ENCODE assay signal across 7 mouse cellular contexts in the genomic region with DNA sequence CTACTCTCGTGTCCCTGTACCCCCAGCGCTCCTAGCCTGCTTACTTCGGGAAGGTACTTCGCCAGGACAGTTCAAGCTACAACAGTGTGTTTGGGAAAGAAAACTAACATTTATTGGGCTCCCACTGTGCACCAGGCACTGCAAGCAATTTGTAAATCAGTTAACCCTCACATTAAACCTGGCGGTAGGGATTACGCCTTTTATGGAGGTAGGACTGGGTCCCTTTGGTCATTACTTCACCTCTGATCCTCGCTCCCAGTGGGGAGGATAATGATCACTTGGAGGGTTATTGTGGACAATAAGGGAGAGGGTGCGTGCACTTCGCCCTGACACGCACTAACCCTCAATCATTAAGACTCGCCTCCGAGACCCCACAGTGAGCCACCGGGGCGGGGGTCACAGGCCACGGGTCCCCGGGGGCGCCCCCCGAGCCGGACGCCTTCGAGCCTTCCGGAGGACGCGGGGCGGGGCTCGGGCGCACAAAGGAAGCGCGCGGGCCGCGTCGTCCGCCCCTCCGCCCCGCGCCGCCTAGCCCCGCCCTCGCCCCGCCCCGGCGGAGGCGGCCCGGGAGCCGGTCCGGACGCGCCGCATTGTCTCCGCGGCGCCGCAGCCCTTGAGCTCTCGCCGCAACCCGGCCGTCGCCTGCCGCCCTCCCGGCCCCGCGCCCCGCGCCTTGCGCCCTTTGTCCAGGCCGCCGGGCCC. TPM values are rescaled to one million over a fixed set of nuclear protein-coding genes. Genes with fewer than 3 reads are reported as not detected.
A peak's percentile ranks its signal among the peaks of the same experiment; 100 is the strongest.
DNase-seq lines count a peak whose midpoint lies in the region; ATAC-seq and TF ChIP-seq lines count a peak whose summit lies in the region.

No protein-coding gene starts in this region.

- TF ChIP-seq POLR2A in heart, adult 2 months (IDR thresholded peaks at IDR 0.05; ENCODE audit: insufficient read depth, low read depth, low read length) = peak; percentile 63
- TF ChIP-seq POLR2A in kidney, adult 2 months (IDR thresholded peaks at IDR 0.05; ENCODE audit: low read depth, low read length) = no peak

- peak; percentile 91 for DNase-seq in adrenal gland, postnatal 14 days
- peak; percentile 91 for DNase-seq in embryonic facial prominence, embryonic 11.5 days (ENCODE audit: low spot score)
- DNase-seq in heart, adult 2 months = peak; percentile 95
- DNase-seq in kidney, adult 2 months = peak; percentile 90
- peak; percentile 86 to 88 for DNase-seq in spleen, postnatal 36 days (ENCODE audit: low spot score in 2 of 2)

- peaks cover 2% of the 10 kb centered on the region; the same call in 1 of the 2 replicates for H3K79me2 ChIP-seq in heart, adult 2 months (replicated peaks; ENCODE audit: control insufficient read depth, insufficient read depth, low read length)

- H3K9me3 ChIP-seq in embryonic facial prominence, embryonic 11.5 days (replicated peaks; ENCODE audit: control insufficient read depth, low read length) = no peaks in the 10 kb centered on the region
- no peaks in the 10 kb centered on the region for H3K9me3 ChIP-seq in limb, embryonic 15.5 days
- no peaks in the 10 kb centered on the region for H3K9me3 ChIP-seq in midbrain, embryonic 16.5 days (replicated peaks; ENCODE audit: control insufficient read depth, low read length, poor library complexity, severe bottlenecking)

- H3K27me3 ChIP-seq in embryonic facial prominence, embryonic 11.5 days (ENCODE audit: control insufficient read depth, insufficient read depth, low read length) = no peaks in the 10 kb centered on the region
- no peaks in the 10 kb centered on the region for H3K27me3 ChIP-seq in heart, adult 2 months (ENCODE audit: control insufficient read depth, insufficient read depth, low read length)
- no peaks in the 10 kb centered on the region for H3K27me3 ChIP-seq in kidney, adult 2 months (replicated peaks; ENCODE audit: control insufficient read depth, insufficient read depth, low read length)
- H3K27me3 ChIP-seq in limb, embryonic 15.5 days = no peaks in the 10 kb centered on the region
- H3K27me3 ChIP-seq in midbrain, embryonic 16.5 days (ENCODE audit: control insufficient read depth, insufficient read depth, low read depth, low read length) = no peaks in the 10 kb centered on the region

- 0 out of 2 replicates have a peak, but pooled peaks have one; percentile 11 for TF ChIP-seq CTCF in heart, adult 2 months (IDR thresholded peaks at IDR 0.05)
- TF ChIP-seq CTCF in kidney, adult 2 months (conservative IDR thresholded peaks at IDR 0.05; ENCODE audit: insufficient read depth, insufficient read length, low read depth, low read length) = no peak

- H3K4me1 ChIP-seq in embryonic facial prominence, embryonic 11.5 days (ENCODE audit: control insufficient read depth, insufficient read depth, low read length) = no peaks in the 10 kb centered on the region; the same call in 1 of the 2 replicates
- peaks cover 13% of the 10 kb centered on the region for H3K4me1 ChIP-seq in heart, adult 2 months (ENCODE audit: control insufficient read depth, insufficient read depth, low read length)
- peaks cover 23% of the 10 kb centered on the region for H3K4me1 ChIP-seq in kidney, adult 2 months (ENCODE audit: control insufficient read depth, insufficient read depth, low read length)
- peaks cover 48% of the 10 kb centered on the region for H3K4me1 ChIP-seq in limb, embryonic 15.5 days
- H3K4me1 ChIP-seq in midbrain, embryonic 16.5 days (ENCODE audit: control insufficient read depth, insufficient read depth, low read length) = peaks cover 46% of the 10 kb centered on the region

- intact Hi-C loops in heart, adult 2 months (cut with DNase I) = loop anchor here (5.0 kb wide), 1 partner anchor 50 kb away; no protein-coding TSS in a partner anchor

- H3K4me2 ChIP-seq in embryonic facial prominence, embryonic 11.5 days (ENCODE audit: low read depth, low read length) = peak overlapping the region; percentile 72
- peak overlapping the region; percentile 60 for H3K4me2 ChIP-seq in limb, embryonic 15.5 days
- peak overlapping the region; percentile 97 for H3K4me2 ChIP-seq in midbrain, embryonic 16.5 days (ENCODE audit: low read length)

- peak overlapping the region; percentile 94 for H3K27ac ChIP-seq in embryonic facial prominence, embryonic 11.5 days (replicated peaks; ENCODE audit: low read depth, low read length)
- H3K27ac ChIP-seq in heart, adult 2 months = peak overlapping the region; percentile 90
- peak overlapping the region; percentile 83 for H3K27ac ChIP-seq in kidney, adult 2 months (ENCODE audit: insufficient read depth, low read depth, low read length)
- peak overlapping the region; percentile 91 for H3K27ac ChIP-seq in limb, embryonic 15.5 days
- peak overlapping the region; percentile 97 for H3K27ac ChIP-seq in midbrain, embryonic 16.5 days (ENCODE audit: low read length)

- no peaks in the 10 kb centered on the region for H3K36me3 ChIP-seq in embryonic facial prominence, embryonic 11.5 days (replicated peaks; ENCODE audit: control insufficient read depth, insufficient read depth, low read depth, low read length)
- peaks cover 6% of the 10 kb centered on the region for H3K36me3 ChIP-seq in heart, adult 2 months (ENCODE audit: control insufficient read depth, insufficient read depth, low read length)
- no peaks in the 10 kb centered on the region for H3K36me3 ChIP-seq in kidney, adult 2 months (ENCODE audit: control insufficient read depth, insufficient read depth, low read length)
- 0 out of 2 replicates have a peak, but pooled peaks cover 7% of the 10 kb centered on the region for H3K36me3 ChIP-seq in limb, embryonic 15.5 days
- no peaks in the 10 kb centered on the region for H3K36me3 ChIP-seq in midbrain, embryonic 16.5 days (ENCODE audit: control insufficient read depth, insufficient read depth, low read length)

- H3K4me3 ChIP-seq in embryonic facial prominence, embryonic 11.5 days (ENCODE audit: low read depth, low read length) = peak overlapping the region; percentile 97
- H3K4me3 ChIP-seq in heart, adult 2 months = peak overlapping the region; percentile 90
- peak overlapping the region; percentile 68 for H3K4me3 ChIP-seq in kidney, adult 2 months (ENCODE audit: insufficient read depth, low read depth, low read length)
- peak overlapping the region; percentile 96 for H3K4me3 ChIP-seq in limb, embryonic 15.5 days
- H3K4me3 ChIP-seq in midbrain, embryonic 16.5 days (ENCODE audit: low read depth, low read length) = peak overlapping the region; percentile 98

- 0 out of 2 replicates have a peak, but pooled peaks have one; percentile 39 for TF ChIP-seq EP300 in heart, adult 2 months (IDR thresholded peaks at IDR 0.05; ENCODE audit: insufficient read depth, low read depth, low read length)

- peak overlapping the region; percentile 99 for H3K9ac ChIP-seq in embryonic facial prominence, embryonic 11.5 days (replicated peaks; ENCODE audit: low read length)
- peak overlapping the region; percentile 92 for H3K9ac ChIP-seq in heart, adult 2 months (ENCODE audit: low read depth, low read length)
- H3K9ac ChIP-seq in limb, embryonic 15.5 days = peak overlapping the region; percentile 99
- H3K9ac ChIP-seq in midbrain, embryonic 16.5 days (ENCODE audit: low read depth, low read length) = peak overlapping the region; percentile 100

- 3% methylated on average over 64 of the region's 68 CpGs for WGBS in embryonic facial prominence, embryonic 11.5 days
- WGBS in heart, adult 2 months = 5% methylated on average over 44 of the region's 68 CpGs
- 3% methylated on average over 68 of the region's 68 CpGs for WGBS in kidney, adult 2 months
- WGBS in limb, embryonic 15.5 days = 2% methylated on average over 53 of the region's 68 CpGs
- WGBS in midbrain, embryonic 16.5 days = 4% methylated on average over 43 of the region's 68 CpGs

- peak; percentile 74 for ATAC-seq in embryonic facial prominence, embryonic 11.5 days (replicated peaks; ENCODE audit: insufficient number of reproducible peaks, low FRiP score, low TSS enrichment, low read depth)
- peak; percentile 83 for ATAC-seq in limb, embryonic 15.5 days (ENCODE audit: insufficient number of reproducible peaks, low FRiP score, low TSS enrichment, low read depth)
- ATAC-seq in midbrain, embryonic 16.5 days = peak; percentile 88

RNA-seq across cellular contexts. Expression of gene A3galt2, which starts 28.0 kb away (rescaled TPM):
- 0.26 TPM in 2 replicates for total RNA-seq in adrenal gland, postnatal 14 days (2021)
- 0.11 and 0.18 TPM in 2 replicates for polyA plus RNA-seq in embryonic facial prominence, embryonic 11.5 days (2014; fragmentation: Nextera tagmentation; extraction: Ambion mirVana)
- total RNA-seq in heart, adult 2 months (2021) = under 1 TPM; 0.08 to 0.16 TPM
- 0.15 and 0.37 TPM in 2 replicates for polyA plus RNA-seq in heart, adult 2 months (2012; rRNA removed)
- polyA plus RNA-seq in kidney, adult 2 months (2012; rRNA removed) = 0.16 and 0.39 TPM in 2 replicates
- 0.24 and 0.25 TPM in 2 replicates for polyA plus RNA-seq in limb, embryonic 15.5 days (2015; fragmentation: Nextera tagmentation; extraction: Ambion mirVana)
- 0.14 and 0.29 TPM in 2 replicates for polyA plus RNA-seq in midbrain, embryonic 16.5 days (2015; fragmentation: Nextera tagmentation; extraction: Ambion mirVana)

Comparison
In these comparisons a context has a peak if more than half of its experiments do, and no peak if none do; other contexts are left out.
1. Peak in every context shown above with its lines: DNase-seq, ATAC-seq, H3K4me3 ChIP-seq and H3K27ac ChIP-seq.